Mouse (Mus musculus) frontal cortex, postnatal 36 days (tissue): ENCODE results near the gene Etl4.
"Not testable (repeated sequence)": the region's sequence is repeated elsewhere in the genome, so short reads cannot be mapped to it uniquely, and the experiment has no call there.

ENCODE experiments used
- DNase-seq, 2 experiments: peaks; one replicate each; pipeline ENCODE4 v3.0.0; 2022; ENCODE audit warnings: low spot score in 2 of 2

Gene Etl4

DNA sequence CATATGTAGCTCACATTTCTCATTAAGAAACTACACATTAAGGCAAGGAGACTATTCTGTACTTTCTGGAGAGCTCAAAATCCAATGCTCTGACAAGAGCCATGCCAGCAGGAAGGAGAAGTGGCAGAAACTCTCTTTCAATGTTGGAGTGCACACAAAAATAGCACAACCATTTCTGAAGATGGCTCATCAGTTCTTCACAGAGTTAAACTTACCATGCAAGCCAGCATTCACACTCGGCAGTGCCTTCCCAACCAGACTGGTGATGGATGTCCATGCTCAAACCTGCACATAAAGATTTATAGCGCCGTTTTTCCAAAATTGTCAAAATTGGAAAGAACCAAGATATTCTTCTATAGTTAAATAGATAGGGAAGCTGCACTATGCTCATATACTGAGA, 392.9 kb downstream of the Etl4 start:
- peak in 1 of 2 experiments; percentile 16 for DNase-seq

DNA sequence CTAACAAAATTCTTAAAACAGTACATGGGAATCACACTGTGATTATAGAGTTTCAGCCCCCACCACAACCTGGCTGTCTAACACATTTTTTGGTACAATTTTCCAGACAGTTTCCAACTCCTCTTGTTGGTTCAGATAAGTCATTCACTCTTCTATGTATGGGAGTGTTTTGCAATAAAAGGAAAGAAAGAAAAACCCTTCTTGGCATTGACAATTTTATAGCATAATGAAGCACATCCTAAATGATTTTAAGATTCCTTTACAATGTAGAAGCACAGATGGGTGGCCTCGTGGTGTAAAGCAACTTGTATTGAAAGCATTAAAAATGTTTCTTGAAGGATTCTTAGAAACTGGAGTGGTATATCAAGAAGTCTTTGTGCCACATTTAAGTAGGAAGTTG, 415.4 kb downstream of the Etl4 start:
- DNase-seq: peak in 1 of 2 experiments; percentile 31

DNA sequence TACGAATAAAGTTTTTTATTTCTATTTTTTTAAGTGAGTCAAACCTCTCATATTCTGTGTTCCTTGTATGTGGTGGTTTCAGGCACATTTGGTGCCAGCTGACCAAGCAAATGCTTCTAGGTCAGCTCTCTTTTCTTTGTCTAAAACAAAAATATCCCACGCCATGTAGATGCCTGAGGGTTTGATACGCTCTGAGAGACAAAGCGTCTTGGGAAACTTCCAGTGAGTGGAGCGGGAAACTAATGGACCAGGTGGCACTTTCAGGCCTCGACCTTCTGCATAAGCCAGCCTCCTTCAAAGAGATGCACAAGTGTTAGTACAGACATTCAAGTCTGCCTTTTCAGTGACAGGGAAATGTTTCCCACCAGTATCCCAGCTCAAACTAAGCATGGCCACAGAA, 426.6 kb downstream of the Etl4 start:
- DNase-seq: no peak

DNA sequence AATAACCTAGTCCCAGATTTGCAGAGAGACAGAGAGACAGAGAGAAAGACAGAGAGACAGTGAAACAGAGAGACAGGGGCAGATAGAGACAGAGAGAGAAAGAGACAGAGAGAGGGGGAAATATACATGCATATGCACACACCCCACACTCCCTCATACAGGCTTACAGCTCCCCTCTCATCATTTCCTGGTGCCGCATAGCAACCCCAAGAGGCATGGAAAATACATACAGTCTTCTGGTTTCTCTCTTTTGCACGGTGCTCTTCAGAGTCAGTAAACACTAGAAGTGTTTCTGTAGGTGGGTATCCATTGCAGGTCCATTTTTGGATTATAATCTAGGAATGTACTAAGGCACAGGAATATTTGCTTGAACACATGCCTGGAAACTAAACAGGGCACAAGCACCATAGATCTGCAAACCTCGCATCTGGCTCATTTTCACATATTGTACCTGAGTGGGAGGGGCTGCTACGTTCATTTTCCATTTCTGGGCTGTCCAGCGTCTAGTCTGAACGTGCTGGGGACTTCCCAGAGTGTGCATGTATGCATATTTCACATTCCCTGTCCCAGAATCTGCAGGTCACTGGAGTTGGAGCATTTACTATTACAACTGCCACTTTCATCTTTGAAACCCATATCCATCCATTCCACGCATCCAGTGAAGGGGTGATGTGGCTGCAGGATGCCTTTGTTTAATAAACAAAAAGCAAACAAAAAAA, 429.6 kb downstream of the Etl4 start:
- peak in 1 of 2 experiments; percentile 22 for DNase-seq

DNA sequence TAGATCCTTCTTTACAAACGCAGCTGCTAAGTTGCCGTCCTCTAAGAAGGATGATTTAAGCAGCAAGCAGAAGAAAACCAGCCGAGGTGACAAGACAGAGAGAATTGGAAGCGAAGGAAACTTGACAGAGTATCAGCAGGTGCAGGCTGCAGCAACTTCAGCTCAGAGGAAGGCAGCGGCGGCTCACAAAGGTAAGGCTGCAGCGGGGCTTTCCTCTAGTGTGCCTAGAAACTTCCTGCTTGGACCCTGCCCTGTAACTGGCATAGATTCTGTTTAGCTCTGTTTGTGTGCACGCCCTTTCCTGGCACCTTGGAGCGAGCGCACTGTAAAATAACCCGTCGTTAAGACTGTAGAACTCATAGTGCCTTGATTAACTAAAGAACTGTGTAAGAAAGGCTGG, 430.3 kb downstream of the Etl4 start:
- no peak for DNase-seq

DNA sequence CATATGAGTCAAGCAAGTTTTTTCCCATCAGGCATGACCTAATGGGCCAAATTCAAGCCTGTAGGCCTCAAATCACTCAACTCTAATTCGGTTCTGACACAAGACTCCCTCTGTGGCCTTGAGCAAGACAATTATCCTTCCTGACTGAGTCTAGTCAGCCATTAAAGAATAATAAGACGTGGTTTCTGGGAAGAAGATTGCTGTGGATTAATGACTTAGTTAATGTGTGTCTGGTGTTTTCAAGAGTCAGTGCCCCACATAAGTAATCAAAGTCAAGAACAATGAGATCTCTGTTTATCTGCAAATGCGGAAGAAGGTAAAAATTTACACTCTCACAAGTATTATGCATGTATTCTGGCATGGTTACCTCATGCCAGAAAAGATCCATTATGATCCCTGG, 437.3 kb downstream of the Etl4 start:
- DNase-seq: no peak

DNA sequence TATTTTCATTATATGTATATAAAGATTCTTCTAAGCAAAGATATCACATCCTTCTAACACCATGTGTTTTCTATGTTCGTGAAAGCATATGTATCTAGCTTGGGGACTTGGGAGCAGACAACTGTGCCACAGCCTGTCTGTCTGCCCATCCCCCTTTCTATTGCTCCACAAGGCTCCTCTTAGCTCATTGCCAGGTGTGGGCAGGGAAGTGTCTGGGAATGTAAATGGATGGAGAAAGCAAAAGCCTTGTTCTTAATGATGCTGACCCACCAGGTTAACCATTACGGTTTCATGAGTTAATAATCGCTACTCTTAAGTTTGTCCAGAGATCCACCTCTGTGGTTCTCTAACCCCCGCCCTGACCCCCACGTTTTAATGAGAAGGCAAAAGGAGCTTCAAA, 439.7 kb downstream of the Etl4 start:
- no peak for DNase-seq

DNA sequence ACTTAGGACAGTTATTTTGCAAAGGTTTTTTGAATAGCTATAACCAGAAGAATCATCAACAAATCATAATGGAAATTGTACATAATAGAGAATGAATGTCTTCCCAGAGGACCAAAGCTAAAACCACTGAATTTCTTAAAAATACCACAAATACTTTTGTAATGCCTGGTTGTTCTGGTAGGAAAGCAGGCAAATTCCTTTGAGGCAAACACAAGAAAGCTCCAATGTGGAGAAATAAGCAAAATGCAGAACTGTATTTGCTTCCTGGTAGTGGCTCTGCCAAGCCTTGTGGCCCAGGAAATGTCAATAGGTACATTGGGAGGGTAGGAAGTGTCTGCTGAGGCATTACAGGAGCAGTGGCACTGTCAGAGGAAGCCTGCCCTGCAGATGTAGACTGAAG, 443.2 kb downstream of the Etl4 start:
- DNase-seq: no peak

DNA sequence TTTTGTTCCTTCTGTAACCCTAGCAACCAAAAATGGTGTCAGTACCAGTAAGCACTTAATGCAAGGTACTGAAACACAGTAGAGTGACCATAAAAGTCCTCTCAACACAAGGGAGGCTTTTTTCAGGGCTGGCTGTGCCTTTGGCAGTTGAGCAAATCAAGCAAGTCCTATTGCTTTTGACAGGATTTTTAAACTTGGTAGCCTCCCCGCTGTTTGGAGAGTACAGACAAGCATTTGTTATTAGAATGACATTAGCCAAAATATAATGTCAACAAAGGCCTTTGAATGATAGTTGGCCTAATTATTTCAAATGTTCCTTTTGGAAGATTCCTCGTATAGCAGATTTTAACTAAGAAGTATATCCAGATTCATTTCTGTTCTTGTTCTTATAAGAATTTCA, 467.4 kb downstream of the Etl4 start:
- no peak for DNase-seq

DNA sequence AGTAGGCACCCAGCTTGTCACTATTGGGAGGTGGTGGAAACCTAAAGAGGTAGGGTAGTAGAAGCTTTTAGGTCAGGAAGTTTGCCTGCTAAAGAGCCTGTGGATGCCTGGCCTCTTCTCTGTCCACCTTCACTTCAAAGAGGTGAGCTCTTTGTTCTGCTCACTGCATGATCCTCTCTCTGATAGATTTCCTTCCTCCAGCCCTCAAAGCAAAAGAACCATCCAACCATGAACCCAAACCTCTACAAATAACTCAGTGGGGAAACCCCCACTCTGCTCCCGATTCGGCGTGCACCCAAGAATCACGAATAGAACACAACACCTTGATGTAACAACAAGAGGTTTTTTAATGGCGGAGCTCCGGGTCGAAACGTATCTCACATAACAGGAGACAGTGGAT, 471.3 kb downstream of the Etl4 start:
- not testable (repeated sequence) for DNase-seq

DNA sequence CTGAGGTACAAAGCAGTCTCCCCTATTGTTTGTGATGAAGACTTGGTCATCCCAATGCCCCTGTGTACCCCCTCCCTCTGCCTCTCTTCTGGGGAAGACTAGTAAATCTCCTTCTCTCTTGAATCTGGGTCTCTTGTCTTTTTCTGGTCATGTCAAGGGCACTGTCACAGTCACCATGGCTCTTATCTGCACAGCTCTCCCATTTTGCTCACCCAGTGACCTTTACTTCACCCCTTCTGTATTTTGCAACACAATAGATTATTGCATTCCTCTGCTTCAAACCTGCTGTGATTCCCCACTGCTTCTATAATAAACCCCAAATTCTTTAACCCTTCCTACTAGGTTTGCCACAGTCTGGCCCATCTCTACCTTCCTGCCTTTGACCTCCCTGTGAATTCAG, 484.5 kb downstream of the Etl4 start:
- no peak for DNase-seq

DNA sequence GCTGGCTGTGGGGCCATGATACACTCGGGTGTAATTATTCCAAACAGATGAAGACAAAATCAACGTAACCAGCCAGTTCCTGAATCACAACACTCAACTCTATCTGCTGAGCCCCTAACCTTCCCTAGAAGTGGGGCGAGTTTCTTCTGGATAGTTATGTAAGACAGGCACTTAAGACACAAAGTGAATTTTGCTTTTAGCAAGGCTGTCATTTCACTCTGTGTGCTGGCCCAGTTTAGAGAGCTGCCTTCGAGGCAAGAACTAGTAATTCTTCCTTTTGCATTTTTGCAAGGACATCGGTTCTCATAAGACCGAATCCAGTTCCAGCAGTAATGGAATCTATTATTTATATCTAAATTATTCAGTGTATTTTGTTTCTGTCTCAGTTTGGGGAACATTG, 487.4 kb downstream of the Etl4 start:
- no peak for DNase-seq

DNA sequence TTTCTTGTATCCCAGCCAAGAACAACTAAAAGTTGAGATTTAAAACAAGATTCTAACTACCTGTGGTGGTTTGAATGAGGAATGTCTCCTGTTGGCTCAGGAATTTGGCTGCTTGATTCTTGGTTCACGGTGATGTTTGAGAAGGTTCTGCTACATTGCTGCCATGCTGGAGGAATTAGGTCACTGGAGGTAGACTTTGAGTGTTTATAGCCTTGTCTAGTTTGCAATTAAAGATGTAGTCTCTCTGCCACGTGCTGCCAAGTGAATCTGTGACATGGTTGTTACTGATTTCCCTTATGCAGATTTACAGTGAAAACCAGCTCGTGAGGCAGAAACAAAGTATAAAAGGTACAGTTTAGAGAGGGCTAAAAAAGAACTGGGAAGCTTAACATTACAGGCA, 491.0 kb downstream of the Etl4 start:
- no peak for DNase-seq

DNA sequence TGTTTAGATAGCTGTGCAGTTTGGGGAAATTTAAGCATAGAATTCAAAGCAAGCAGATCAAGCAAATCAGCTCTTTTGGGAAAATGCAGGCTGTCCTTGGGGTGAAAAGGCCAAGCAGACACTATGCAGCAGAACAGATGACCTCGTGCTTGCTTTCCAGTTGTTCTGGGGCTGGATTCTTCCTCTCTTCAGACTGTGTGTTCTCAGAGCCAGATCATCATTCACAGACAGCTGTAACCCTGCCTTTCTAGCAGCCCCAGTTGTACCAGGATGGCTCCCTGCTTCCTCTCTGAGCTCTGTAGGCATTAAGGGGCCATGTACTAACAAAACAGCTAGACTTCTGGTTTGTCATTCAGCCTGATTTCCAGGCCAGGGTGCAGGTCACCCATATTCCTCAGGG, 494.8 kb downstream of the Etl4 start:
- no peak for DNase-seq

DNA sequence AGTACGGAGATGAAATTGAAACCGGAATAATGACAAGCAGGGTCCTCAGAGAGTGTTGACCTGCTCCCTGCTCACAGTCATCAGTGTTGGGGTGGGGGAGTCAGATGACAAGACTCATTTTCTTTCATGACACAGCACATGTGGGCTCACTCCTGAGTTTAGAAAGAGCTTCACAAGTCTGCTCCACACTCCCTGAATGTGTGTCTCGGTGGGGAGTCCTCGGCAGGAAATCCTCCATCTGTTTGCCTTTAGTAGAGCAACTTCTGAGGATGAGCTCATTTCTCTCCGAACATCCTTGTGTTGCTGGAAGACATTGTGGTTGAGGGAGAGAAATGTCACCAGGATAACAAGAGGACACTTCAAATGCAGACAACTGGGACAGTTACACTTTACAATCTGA, 497.5 kb downstream of the Etl4 start:
- DNase-seq: peak; percentile 47 to 71

DNA sequence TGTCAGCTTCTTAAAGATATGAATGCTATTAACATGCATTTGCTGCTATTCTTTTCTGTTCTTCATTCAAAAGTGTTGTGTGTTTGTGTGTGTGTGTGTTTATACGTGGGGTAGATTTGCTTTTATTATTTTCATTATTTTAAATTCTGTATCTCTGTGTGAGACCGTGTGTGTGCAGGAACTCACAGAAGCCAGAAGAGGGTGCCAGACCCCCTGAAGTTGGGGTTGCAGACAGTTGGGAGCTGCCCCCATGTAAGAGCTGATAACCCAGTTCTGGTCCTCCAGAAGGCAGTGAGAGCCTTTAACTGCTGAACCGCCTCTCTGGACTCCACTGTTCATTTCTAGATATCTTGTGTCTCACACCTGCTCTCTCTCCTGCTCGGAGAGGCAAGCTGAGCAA, 505.3 kb downstream of the Etl4 start:
- DNase-seq: no peak

DNA sequence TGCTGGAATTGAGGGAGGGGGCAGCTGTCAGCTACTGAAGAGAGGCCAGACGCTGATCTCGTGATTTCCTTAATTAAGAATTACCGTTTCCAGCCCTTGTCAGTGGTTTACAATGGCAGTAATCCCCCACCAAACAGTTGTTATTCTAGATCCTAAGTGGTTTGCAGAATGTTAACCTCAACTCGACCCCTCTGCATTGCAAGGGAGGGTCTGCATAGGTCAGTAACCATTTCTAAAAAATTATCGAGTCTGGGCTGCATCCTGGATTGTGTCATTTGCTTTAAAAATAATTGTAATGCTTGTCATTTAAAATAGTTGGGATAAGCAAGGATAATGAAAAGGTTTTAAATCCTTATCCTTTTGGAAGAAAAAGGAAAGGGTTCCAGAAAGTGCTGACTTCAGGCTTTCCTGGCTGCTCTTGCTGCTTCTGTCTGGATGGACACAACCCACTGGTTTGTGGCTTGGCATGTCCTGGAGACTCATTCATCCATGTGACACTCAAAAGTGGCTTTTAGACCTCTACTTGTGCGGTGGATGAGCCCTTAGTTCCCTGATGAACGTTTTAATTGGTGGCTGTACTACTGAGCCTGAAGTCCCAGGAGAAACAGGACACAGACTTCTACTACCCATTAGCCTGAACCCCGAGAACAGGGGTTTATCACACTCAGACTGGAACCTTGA, 507.5 kb downstream of the Etl4 start:
- no peak for DNase-seq

DNA sequence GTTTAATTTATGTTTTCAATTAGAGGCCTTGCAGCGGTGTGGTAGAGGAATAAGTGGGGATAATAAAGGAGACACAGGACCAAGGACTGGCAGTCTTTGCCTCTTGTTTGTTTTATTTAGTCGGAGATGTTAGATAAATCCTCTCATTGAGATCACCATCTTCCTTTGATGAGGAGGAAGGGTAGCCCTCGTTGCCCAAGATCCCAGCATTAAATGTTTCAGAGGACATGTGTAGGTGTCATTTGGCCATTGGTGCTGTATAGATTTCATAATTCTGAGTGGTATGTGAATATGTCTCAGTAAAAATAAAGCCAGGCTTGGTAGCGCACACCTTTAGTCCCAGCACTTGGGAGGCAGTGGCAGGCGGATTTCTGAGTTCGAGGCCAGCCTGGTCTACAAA, 508.4 kb downstream of the Etl4 start:
- no peak for DNase-seq

DNA sequence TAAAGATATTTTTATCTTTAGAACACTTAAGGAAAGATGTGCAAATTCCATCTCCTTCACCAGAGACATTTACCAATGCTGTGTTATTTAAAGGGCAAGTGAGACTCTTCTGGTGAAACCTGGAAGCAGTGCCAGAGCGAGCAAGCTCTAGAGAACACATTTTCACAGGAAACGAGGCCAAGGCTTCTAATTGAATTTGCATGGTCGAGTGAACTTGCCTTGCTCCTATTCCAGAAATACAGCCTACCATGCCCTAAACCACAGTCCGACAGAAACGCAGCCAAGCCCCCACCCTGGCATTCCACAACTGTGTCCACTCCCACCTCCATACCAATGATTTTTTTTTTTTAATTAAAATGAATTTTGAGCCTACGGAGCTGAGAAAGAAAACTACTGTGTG, 510.4 kb downstream of the Etl4 start:
- peak; percentile 28 to 65 for DNase-seq

DNA sequence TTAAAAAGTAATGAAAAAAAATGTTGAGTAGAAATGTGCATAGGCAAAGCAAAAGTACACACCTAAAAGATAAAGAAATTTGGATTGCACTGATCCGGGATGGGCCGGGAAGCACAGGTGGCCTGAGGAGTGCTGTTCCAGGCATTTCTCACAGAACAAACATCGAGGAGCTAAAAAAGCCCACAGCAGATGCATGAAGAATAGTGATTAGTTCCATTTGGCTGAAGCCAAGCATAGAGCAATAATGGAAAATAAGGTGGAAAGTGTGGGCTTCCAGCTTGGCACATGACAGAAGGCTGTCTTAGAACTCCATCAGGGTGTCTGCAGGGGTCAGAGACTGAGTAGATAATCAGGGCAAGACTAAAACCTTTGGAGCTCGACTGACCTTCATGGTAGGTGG, 512.7 kb downstream of the Etl4 start:
- no peak for DNase-seq

DNA sequence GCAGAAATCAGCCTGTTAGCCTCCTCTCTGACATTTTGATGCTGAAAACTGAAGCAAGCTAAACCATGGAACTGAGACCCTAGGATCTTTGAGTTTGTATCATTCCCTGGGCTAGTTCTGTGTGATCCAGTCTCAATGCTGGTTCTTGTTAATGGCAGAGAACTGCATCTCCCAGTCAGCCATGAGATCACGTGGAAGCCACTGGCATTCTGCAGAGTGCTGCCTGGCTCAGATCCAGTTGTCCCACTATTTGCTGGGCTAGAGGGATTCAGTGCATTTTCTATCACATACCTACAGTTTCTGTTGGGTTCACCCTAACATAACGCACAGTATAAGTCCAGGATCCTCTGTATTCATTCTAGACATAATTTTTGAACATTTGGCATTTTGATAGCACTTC, 524.1 kb downstream of the Etl4 start:
- DNase-seq: no peak

DNA sequence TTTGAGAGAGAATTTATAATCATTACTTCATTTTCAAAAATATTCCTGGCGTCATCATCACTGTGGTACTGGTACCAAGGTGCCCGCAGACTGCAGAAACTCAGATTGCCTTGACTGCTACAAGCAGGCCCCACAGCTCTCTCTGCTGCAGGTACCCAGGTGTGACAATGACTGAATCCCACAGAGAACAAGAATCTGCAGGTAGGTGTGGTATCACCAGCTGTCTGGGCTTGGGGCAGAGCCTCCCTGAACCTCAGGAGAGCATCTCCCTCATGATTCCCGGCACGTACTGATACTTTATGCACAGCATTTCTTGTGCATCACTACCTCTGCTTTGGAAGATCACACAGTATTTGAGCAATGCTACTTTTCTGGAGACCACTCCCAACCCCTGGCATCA, 526.0 kb downstream of the Etl4 start:
- no peak for DNase-seq

DNA sequence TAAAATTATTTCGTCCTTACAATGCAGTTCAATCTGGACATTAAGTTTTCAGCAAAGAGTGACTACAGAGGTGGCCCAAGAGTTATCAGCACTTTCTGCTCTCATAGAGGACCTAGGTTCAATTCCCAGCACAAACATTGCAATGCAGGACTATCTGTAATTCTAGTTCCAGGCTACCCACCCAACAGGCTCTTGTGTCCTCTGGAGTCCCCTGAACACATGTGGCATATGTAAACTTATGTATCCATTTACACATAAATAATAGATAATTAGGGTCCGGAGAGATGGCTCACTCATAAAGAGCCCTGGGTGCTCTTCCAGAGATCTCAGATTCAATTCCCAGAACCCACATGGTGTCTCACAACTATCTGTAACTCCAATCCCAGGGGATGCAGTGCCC, 533.2 kb downstream of the Etl4 start:
- no peak for DNase-seq
